Mouse (Mus musculus): Measurements from ENCODE around the gene Gm20481.
"Not testable (repeated sequence)": the region's sequence is repeated elsewhere in the genome, so short reads cannot be mapped to it uniquely, and the experiment has no call there.

Gene Gm20481

DNA sequence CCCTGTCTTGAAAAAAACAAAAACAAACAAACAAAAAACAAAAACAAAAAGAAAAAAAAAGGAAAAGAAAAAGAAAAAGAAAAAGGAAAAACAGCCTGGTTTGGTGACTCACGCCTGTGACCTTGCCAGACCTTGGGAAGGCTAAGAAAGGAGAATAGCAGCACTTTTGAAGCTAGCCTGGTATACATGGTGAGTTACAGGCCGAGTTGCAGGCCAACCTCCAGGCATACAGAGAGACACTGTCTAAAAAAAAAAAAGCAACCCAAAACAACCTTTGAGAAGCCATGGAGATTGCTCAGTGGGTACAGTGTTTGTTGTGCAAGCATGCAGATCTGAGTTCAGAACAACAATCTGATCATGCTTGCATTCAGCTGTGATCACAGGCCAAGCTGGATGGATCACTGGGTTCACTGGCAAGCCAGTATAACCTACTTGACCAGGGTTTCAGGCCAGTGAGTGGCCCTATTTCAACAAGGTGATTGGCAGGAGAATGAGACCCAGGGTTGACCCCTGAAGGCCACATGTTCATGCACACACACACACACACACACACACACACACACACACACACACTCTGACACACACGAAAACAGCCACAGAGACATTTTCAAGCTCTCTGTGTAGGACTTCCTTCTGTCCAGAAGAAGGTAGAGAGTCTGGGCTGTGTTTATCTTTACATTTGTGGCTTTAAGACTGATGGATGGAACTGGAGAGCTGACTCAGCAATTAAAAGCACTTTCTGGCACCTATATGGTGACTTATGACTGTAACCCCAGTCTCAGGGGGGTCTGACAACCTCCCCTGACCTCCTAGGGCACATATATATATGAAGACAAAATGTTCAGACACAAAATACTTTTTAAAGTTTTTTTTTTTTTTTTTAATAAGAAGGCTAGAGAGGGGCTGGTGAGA, 6.1 kb downstream of the Gm20481 start:
- no peak for DNase-seq (ENCODE audit: low spot score in 2 of 2)

DNA sequence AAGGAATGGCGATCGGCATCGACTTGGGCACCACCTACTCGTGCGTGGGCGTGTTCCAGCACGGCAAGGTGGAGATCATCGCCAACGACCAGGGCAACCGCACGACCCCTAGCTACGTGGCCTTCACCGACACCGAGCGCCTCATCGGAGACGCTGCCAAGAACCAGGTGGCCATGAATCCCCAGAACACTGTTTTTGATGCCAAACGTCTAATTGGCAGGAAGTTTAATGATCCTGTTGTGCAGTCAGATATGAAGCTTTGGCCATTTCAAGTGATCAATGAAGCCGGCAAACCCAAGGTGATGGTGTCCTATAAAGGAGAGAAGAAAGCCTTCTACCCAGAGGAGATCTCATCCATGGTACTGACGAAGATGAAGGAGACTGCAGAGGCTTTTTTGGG, 7.3 kb downstream of the Gm20481 start:
- no peak for DNase-seq (ENCODE audit: low spot score in 2 of 2)

DNA sequence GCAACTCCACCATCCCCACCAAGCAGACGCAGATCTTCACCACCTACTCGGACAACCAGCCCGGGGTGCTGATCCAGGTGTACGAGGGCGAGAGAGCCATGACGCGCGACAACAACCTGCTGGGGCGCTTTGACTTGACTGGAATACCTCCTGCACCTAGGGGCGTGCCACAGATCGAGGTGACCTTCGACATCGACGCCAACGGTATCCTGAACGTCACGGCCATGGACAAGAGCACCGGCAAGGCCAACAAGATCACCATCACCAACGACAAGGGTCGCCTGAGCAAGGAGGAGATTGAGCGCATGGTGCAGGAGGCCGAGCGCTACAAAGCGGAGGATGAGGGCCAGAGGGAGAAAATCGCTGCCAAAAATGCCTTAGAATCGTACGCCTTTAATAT, 8.5 kb downstream of the Gm20481 start:
- DNase-seq (ENCODE audit: low spot score in 2 of 2) = no peak

DNA sequence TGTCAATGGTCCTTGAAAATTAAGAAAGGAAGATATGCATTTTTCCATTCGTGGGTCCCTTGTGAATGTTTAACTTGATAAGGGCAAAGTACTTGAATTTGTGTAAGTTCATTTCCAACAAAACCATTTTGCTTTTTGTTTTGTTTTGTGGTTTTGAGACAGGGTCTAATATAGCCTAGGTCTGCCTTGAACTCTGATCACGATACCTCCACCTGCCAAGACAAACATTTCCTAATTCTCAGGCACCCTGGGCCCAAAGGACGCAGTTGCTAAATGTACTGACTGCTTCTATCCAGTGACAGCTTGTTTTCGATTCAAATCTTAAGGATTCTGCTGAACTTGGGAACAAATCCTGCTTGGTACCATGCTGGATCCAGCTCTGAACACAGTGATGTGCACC, 9.9 kb downstream of the Gm20481 start:
- no peak for DNase-seq (ENCODE audit: low spot score in 2 of 2)

DNA sequence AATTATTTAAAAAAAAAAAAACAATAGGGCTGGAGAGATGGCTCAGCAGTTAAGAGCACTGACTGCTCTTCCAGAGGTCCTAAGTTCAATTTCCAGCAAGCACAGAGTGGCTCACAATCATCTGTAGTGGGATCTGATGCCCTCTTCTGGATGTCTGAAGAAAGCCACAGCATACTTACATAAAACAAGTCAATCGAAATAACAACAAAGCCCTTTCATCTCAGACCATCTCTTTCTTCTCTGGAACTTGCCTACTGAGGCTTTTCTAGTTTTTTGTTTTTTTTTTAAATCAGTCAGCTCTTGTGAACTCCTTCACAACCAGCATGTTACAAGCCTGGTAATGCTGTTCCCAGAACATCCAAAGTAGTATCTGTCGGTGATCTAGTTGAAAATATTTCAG, 10.9 kb downstream of the Gm20481 start:
- DNase-seq (ENCODE audit: low spot score in 2 of 2) = no peak

DNA sequence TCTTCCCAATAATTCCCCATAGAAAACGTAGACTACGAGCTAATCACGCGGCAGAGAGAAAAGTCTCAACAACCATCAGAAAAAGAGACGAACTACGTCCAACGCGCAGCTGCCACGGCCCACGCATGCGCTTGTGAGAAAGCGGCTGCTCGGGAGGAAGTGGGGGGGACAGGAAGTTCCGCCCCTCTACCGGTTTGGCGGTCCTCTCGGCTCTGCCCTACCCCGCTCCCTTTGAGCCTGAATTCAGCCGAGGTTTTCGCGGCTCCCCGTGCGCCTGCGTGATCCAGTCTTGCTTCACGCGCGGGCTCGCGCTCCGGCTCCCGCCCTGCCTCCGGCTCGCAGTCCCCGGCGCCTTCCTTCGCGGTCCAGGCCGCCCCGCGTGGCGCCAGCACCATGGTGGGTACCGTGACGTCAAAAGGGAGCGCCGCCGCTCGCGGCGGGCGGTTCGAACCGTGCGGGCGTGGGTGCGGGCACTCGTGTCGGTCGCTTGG, 12.0 kb downstream of the Gm20481 start, which contains the start of gene Lsm2:
Gene Lsm2 (plus strand): TSS at position 173 of the 491 bp plus-strand sequence.
- DNase-seq (ENCODE audit: low spot score in 2 of 2) = peak; percentile 85 to 88

DNA sequence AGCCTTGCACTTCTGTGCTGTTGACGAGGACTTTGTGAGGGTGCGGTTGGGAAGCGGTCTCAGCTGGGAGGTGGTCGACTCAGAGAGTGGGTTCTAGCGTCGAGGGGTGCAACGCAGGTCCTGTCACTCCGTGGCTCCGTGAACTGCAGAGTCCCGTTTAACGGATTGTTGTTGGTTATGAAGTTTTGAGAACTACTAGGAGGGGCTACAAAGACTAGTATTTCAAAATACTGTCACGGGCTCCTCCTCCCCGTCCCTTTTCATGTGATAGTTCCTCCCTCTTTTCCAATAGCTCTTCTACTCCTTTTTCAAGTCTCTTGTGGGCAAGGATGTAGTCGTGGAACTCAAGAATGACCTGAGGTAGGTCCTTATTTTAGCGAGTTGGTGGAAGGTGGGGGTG, 12.6 kb downstream of the Gm20481 start:
- no peak for DNase-seq (ENCODE audit: low spot score in 2 of 2)

DNA sequence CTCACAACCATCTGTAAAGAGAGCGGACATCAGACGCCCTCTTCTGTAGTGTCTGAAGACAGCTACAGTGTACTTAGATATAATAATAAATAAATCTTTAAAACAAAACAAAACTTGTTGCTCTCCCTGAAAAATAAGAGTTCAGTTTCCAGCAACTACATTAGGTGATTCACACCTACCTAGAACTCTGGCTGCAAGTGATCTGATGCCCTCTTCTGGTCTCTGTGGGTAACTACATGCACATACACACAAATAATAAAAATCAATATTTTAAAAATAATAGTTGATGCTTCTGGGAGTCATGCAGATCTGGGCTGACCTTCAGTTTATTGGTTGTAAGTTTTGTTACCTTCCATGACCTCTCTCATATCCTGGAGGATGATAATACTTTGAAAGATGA, 14.5 kb downstream of the Gm20481 start:
- DNase-seq (ENCODE audit: low spot score in 2 of 2) = no peak

DNA sequence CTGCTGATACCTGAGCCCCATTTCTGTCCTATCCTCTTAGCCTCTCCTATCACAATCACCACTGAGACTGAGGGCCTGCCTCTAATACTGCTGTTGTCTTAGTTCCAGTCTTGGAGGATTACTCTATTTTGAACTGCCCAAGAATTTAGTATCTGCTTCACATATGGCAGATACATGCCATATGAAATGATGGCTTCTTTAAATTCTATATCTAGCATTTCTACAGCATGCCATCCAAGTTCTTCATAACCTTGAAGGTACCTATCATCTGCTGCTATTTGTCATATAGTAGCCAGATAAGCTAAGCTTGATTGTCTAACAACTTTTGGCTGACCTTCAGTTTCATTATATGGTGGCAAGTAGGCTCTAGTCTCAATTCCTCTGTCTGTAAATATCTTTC, 25.0 kb downstream of the Gm20481 start:
- no peak for DNase-seq (ENCODE audit: low spot score in 2 of 2)

DNA sequence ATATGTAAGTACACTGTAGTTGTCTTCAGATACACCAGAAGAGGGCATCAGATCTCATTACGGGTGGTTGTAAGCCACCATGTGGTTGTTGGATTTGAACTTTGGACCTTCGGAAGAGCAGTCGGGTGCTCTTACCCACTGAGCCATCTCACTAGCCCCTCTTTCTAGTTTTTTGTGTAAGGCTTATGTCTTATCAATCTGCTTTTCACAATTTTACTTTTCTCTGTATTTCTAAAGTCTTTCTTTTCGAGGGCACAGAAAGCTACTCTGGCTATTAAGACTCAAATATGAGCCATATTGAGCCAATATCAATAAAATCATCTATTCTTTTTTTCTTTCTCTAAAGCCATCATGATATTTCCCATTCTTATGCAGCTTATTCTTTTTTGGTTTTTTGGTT, 25.5 kb downstream of the Gm20481 start:
- DNase-seq (ENCODE audit: low spot score in 2 of 2) = not testable (repeated sequence)

DNA sequence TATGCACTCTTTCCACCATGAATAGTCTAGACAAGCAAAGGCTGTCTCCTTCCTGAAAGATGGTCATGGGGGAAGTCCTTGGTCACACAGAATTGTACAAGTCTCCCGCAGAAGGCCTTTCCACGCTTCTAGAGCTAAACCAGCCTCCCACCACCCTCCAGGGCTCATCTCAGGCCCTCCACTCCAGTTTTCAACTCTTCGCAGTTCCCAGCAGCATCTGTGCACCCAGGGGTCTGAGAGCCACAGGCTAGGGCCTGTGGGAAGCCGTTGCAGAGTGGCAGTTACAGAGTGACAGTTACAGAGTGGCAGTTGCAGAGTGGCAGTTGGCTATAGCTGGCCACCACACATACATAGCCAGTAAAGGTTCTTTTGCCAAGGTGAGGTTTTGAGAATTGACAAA, 26.2 kb downstream of the Gm20481 start:
- not testable (repeated sequence) for DNase-seq (ENCODE audit: low spot score in 2 of 2)

DNA sequence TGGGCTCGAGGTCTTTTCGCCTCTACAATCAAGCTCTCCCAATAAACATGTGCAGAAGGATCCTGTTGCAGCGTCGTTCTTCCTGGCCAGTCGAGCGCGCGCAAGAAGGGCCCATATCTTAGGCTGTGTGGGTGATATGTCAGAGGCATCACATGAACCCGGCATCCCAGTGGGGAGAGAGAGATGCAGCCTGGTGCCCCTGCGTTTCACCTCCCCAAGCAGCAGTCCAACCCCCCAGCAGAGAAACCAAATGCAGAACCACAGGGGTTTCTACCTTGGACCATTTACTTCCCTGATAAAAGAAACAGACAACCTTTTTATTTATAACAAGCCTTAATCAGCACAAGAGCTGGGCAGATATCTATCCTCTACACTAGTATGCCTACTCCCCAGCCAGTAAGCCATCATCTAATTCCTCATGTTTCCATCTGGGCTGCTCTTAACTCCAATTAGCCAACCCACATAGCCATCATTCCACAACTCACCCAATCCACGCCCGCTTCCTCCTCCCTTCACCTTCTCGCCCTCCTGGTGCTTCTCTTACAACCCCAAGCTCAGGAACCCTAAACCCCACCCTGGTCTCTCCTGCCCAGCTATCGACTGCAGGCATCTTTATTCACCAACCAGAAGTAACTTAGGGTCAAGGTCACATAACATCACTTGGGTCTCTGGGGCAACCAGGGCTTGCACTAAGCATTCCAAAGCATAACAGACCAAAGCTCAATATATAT, 26.9 kb downstream of the Gm20481 start:
- no peak for DNase-seq (ENCODE audit: low spot score in 2 of 2)

DNA sequence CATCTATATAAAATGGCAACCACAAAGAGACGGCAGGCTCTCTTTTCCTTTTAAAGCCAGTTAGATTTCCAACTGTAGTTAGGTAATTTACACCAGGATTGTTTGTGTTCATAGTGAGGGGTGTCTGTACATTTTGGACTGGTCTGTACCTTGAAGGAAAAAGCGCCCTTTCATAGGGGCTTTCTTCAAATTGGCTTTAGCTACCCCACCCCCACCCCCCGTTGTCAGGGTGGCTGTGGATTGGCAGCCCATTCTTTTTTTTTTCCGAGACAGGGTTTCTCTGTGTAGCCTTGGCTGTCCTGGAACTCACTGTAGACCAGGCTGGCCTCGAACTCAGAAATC, 27.4 kb downstream of the Gm20481 start:
- DNase-seq (ENCODE audit: low spot score in 2 of 2) = no peak

DNA sequence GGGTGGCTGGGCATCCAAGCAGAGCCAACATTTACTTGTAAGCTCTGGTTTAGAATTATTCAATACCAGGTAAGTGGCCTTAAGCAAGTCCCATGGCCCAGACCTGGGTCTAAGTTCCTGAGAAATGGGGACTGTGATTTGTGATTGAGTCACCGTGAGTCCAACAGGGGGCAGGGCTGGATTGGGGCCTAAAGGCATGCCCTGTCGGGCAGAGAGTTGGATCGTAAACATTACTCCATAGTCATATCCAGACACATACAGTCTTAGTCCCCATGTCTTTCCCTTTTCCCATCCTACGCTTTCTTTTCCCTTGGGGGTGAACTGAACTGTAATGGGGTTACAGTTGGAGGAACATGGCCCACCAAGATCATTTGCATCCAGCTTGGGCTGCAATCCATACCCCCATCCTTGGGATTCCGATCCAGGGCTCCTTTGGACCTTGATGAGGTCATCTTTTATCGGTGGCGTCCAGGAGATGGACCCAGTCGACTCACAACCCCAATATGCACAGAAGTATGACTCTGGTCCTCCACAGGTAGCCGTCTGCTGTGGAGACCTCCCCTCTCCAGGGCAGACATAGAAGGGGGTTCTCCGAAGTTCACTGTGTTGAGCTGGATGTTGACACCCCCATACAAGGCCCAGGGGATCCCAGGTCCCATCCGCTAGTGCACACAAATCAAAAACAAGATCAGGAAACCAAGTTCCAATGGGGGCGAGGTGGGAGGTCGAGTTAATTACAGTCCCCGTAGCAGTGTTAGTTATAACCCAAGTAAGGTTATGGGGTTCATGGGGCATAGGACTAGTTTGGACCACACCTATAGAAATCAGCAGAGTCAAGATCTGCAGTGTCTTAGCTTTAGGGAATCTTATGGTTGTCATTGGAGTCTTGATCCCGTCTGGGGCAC, 29.1 kb downstream of the Gm20481 start:
- no peak for DNase-seq (ENCODE audit: low spot score in 2 of 2)

DNA sequence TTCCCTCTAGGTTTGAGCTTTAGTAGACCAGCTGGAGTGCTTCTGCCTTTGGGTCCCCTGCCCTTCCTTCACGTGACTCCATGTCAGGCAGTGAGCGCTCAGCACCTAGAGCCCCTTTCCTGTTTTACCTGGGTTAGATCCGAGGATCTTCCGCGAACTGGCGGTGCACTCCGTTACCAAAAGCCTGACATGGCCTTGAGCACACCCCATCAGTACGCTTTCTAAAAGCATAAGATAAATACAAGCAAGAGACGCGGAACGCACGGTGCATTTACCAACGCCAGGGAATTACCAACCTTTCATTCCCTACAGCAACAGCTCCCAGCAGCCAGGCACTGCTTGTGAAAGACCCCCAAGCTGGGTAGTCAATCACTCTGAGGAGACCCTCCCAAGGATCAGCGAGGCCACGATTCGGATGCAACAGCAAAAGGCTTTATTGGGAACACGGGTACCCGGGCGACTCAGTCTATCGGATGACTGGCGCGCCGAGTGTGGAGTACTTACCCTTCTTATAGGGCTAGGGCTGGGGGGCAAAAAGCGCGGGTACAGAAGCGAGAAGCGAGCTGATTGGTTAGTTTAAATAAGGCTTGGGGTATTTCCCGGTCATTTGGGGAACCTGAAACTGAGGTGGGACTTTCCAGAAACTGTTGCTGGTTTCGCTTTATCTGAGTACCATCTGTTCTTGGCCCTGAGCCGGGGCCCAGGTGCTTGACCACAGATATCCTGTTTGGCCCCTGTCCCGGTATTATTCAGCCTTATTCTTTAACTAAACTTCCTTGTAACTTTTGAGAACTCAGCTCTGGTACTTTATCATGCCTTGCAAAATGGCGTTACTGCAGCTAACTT, 30.4 kb downstream of the Gm20481 start:
- DNase-seq (ENCODE audit: low spot score in 2 of 2) = not testable (repeated sequence)

DNA sequence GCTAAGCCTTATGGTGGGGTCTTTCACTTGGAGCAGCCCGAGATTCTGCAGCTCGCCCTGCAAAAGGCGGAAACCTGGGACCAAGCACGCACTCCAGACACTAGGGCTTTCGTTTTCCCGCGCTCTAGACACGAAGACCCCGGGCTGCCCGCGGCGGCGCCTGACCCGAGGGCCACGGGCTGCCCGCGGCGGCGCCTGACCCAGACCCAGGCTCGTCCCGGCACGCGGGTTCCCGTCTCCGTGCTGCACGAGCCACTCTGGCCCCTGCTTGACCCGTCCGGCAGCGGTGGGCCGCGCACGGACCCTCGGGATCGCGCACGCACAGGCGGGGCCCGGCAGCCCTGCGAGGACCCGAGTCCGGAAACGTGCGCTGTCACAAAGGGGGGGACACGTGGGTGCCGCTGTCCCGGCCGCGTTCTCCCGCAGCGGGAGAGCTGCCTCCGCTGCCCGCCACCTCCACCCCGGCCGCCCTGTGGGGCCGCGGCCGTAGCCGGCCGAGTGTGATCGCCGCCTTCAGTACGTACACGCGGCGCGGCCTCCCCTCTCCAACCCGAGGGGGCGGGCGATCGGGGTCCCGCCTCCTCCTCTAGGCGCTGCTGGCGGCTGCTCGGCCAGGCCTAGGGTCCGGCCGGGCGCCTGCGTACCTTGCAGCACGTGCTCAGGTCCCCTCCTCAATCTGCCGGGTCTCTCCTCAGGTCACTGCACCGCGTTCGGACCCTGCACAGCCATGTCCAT, 31.2 kb downstream of the Gm20481 start, which contains the start of gene Vars:
Gene Vars (plus strand): TSS at position 271 of the 735 bp plus-strand sequence.
- peak; percentile 70 to 74 for DNase-seq (ENCODE audit: low spot score in 2 of 2)

DNA sequence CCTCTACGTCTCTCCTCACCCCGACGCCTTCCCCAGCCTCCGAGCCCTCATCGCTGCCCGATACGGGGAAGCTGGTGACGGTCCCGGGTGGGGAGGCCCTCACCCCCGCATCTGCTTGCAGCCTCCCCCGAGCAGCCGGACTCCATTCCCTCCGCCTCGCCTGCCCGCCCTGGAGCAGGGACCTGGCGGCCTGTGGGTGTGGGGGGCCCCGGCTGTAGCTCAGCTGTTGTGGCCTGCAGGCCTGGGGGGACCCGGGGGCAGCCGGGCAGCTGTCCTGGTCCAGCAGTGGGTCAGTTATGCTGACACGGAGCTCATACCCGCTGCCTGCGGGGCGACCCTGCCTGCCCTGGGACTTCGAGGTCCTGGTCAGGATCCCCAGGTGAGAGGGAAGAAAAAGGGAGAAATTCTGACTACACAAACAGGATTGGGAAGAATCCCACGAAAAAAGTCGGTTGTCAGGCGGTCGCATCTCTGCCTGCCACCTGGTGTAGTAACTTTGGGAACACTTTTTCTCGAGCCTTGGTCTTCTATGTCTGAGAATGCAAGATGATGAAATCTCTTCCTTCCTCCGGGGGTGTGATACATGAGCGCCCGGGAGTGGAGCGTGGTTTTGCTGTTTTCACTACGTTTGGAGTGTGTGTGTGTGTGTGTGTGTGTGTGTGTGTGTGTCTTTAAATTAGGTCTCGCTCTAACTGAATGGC, 31.9 kb downstream of the Gm20481 start:
- DNase-seq (ENCODE audit: low spot score in 2 of 2) = no peak

DNA sequence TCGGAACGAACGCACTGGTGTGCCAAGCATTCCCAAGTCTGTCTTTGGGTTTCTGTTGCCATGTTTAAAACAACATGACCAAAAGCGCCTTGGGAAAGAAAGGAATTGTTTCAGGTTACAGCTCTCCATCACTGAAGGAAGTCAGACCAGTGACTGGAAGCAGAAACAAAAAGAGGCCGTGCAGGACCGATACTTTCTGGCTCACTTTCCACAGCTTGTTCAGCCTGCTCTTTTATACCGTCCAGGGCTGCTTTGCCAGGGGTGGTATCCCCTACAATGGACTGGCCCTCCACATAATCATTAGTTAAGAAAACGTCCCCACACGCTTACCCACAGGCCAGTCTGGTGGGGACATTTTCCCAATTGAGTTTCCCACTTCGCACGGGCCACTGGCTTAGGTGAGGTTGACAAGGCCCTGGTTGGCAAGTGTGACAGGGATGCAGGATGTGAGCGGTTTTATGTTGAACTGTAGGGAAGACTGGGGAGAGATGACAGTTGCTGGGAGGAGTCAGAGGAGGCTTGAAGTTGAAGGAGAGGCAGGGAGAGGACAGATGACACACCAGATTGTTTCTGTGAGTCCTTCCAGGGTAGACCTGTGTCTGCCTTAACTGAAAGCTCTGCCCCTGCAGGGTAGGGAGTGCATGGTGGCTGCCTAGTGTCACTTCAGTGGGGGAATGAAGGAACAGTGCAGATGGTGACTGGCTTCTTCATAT, 32.6 kb downstream of the Gm20481 start:
- no peak for DNase-seq (ENCODE audit: low spot score in 2 of 2)
